8 mouse cellular contexts compared by ENCODE assay signal in the genomic region with DNA sequence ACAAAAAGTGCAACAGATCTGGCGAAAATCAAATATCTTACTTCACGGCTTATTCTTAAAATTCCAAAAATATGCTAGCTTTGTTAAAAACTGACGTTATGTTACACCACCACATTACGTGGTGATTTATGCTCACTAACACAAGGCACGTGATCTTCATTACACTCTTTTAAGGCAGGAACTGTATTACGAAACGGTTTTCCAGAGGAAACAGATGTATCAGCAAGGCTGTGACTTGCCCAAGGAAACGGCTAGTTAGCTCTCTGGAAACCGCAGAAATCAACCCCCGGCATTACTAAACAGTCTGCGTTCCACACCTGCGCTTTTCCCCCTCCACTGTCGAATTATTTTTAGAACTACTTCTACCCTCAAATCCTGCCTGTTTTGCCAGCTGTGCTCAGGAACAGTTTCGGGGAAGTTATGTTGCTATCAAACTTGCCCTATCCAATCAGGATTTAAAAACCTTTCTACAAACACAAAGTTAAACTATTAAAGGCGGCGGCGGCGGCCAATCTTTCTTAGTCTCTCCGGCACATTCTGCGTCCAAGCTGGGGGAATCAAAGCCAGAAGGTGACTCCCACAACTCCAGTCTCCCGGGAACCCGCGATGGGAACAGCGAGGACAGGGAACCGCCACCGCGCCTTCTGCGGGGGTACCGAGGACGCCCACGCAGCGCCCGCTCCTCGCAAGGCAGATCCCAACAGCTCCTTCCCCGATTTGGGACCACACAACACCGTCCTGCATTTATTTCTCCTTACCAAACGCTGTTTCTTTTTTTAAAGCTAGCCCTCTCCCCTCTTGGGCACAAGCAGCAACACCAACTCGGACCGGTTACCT. TPM values are rescaled to one million over a fixed set of nuclear protein-coding genes. Genes with fewer than 3 reads are reported as not detected.
DNase-seq lines count a peak whose midpoint lies in the region; ATAC-seq and TF ChIP-seq lines count a peak whose summit lies in the region.

No protein-coding gene starts in this region.

- no peak for TF ChIP-seq CTCF in spleen, adult 2 months (IDR thresholded peaks at IDR 0.05; ENCODE audit: extremely low read depth, insufficient read depth, insufficient read length, insufficient replicate concordance)

- H3K4me3 ChIP-seq in embryonic facial prominence, embryonic 12.5 days = peak overlapping the region; percentile 75
- peak overlapping the region; percentile 82 for H3K4me3 ChIP-seq in limb, embryonic 10.5 days
- peak overlapping the region; percentile 88 for H3K4me3 ChIP-seq in midbrain, embryonic 12.5 days
- peak overlapping the region; percentile 68 for H3K4me3 ChIP-seq in spleen, adult 2 months (ENCODE audit: extremely low read depth, insufficient read depth, insufficient read length)

- no peaks in the 10 kb centered on the region for H3K9me3 ChIP-seq in embryonic facial prominence, embryonic 12.5 days
- H3K9me3 ChIP-seq in limb, embryonic 10.5 days (replicated peaks) = no peaks in the 10 kb centered on the region
- H3K9me3 ChIP-seq in midbrain, embryonic 12.5 days = no peaks in the 10 kb centered on the region

- ATAC-seq in embryonic facial prominence, embryonic 12.5 days (ENCODE audit: insufficient number of reproducible peaks, insufficient read depth, low FRiP score, low TSS enrichment) = peak; percentile 29; the same call in 1 of the 2 replicates
- peak; percentile 41 for ATAC-seq in midbrain, embryonic 12.5 days (ENCODE audit: low FRiP score, low read depth)

- peak overlapping the region; percentile 73 for H3K9ac ChIP-seq in embryonic facial prominence, embryonic 12.5 days
- H3K9ac ChIP-seq in midbrain, embryonic 12.5 days (replicated peaks) = peak overlapping the region; percentile 92

- peak overlapping the region; percentile 92 for H3K27ac ChIP-seq in embryonic facial prominence, embryonic 12.5 days
- peak overlapping the region; percentile 99 for H3K27ac ChIP-seq in limb, embryonic 10.5 days
- peak overlapping the region; percentile 98 for H3K27ac ChIP-seq in midbrain, embryonic 12.5 days (replicated peaks)
- H3K27ac ChIP-seq in spleen, adult 2 months (ENCODE audit: insufficient read depth, low read length) = peak overlapping the region; percentile 77

- TF ChIP-seq POLR2A in spleen, adult 2 months (IDR thresholded peaks at IDR 0.05; ENCODE audit: low read depth, low read length) = peak; percentile 3; the same call in 1 of the 2 replicates

- DNase-seq in 416B (ENCODE audit: low read depth) = peak; percentile 99
- DNase-seq in adrenal gland, postnatal 25 days = peak; percentile 53
- DNase-seq in heart, adult 18-20 months = peak; percentile 83 to 87
- DNase-seq in kidney, adult 18-20 months = peak; percentile 70
- DNase-seq in limb, embryonic 10.5 days (ENCODE audit: low spot score) = peak; percentile 76
- peak; percentile 50 to 52 for DNase-seq in spleen, adult 2 months (ENCODE audit: low read depth in 1 of 2, low spot score in 2 of 2)

- no peaks in the 10 kb centered on the region for H3K36me3 ChIP-seq in embryonic facial prominence, embryonic 12.5 days
- no peaks in the 10 kb centered on the region for H3K36me3 ChIP-seq in limb, embryonic 10.5 days
- no peaks in the 10 kb centered on the region for H3K36me3 ChIP-seq in midbrain, embryonic 12.5 days
- no peaks in the 10 kb centered on the region for H3K36me3 ChIP-seq in spleen, adult 2 months (ENCODE audit: control insufficient read depth, insufficient read depth, low read length)

- peak overlapping the region; percentile 69 for H3K4me2 ChIP-seq in embryonic facial prominence, embryonic 12.5 days (replicated peaks)
- peak overlapping the region; percentile 77 for H3K4me2 ChIP-seq in midbrain, embryonic 12.5 days (replicated peaks)

- peaks cover 3% of the 10 kb centered on the region; the same call in 1 of the 2 replicates for H3K4me1 ChIP-seq in embryonic facial prominence, embryonic 12.5 days
- peaks cover 18% of the 10 kb centered on the region; the same call in 1 of the 2 replicates for H3K4me1 ChIP-seq in limb, embryonic 10.5 days
- H3K4me1 ChIP-seq in midbrain, embryonic 12.5 days = peaks cover 17% of the 10 kb centered on the region
- peaks cover 5% of the 10 kb centered on the region for H3K4me1 ChIP-seq in spleen, adult 2 months (ENCODE audit: control insufficient read depth, insufficient read depth, insufficient read length)

- no peaks in the 10 kb centered on the region for H3K27me3 ChIP-seq in embryonic facial prominence, embryonic 12.5 days
- H3K27me3 ChIP-seq in limb, embryonic 10.5 days (ENCODE audit: low read depth, poor library complexity, severe bottlenecking) = peaks cover 22% of the 10 kb centered on the region
- peaks cover 7% of the 10 kb centered on the region for H3K27me3 ChIP-seq in midbrain, embryonic 12.5 days
- no peaks in the 10 kb centered on the region for H3K27me3 ChIP-seq in spleen, adult 2 months (ENCODE audit: control insufficient read depth, insufficient read depth, low read length)

- WGBS in embryonic facial prominence, embryonic 12.5 days = under 1% methylated on average over 39 of the region's 39 CpGs
- 1% methylated on average over 39 of the region's 39 CpGs for WGBS in limb, embryonic 10.5 days
- 2% methylated on average over 39 of the region's 39 CpGs for WGBS in midbrain, embryonic 12.5 days
- under 1% methylated on average over 39 of the region's 39 CpGs for WGBS in spleen, adult 2 months

RNA-seq across cellular contexts. Expression of a gene that starts 1.2 kb away (rescaled TPM):
- total RNA-seq in adrenal gland, postnatal 25 days (2021) = 25.5 and 26.3 TPM in 2 replicates
- polyA plus RNA-seq in embryonic facial prominence, embryonic 12.5 days (2016; fragmentation: Nextera tagmentation; extraction: Ambion mirVana) = 22.5 and 23.5 TPM in 2 replicates
- 10 to 100 TPM; 21.7 to 23.6 TPM for total RNA-seq in heart, adult 18-20 months (2021)
- 10.6 and 16.2 TPM in 2 replicates for polyA plus RNA-seq in limb, embryonic 10.5 days (2016; fragmentation: Nextera tagmentation; extraction: Ambion mirVana)
- polyA plus RNA-seq in midbrain, embryonic 12.5 days (2016; fragmentation: Nextera tagmentation; extraction: Ambion mirVana) = 17.2 and 20.7 TPM in 2 replicates
- 1.5 and 1.7 TPM in 2 replicates for polyA plus RNA-seq in spleen, adult 2 months (2012; rRNA removed)

RNA-seq across cellular contexts. Expression of a gene that starts 46.9 kb away (rescaled TPM):
- 444 and 484 TPM in 2 replicates for total RNA-seq in adrenal gland, postnatal 25 days (2021)
- 53.9 and 58.6 TPM in 2 replicates for polyA plus RNA-seq in embryonic facial prominence, embryonic 12.5 days (2016; fragmentation: Nextera tagmentation; extraction: Ambion mirVana)
- 1,000 to 10,000 TPM; 1,136 to 1,209 TPM for total RNA-seq in heart, adult 18-20 months (2021)
- 33.2 and 42.9 TPM in 2 replicates for polyA plus RNA-seq in limb, embryonic 10.5 days (2016; fragmentation: Nextera tagmentation; extraction: Ambion mirVana)
- 49.2 and 49.9 TPM in 2 replicates for polyA plus RNA-seq in midbrain, embryonic 12.5 days (2016; fragmentation: Nextera tagmentation; extraction: Ambion mirVana)
- 11.4 and 13.6 TPM in 2 replicates for polyA plus RNA-seq in spleen, adult 2 months (2012; rRNA removed)

Comparison
In these comparisons a context has a peak if more than half of its experiments do, and no peak if none do; other contexts are left out.
1. Peak in every context shown above with its lines: DNase-seq, ATAC-seq, H3K4me3 ChIP-seq and H3K27ac ChIP-seq.